Mouse (Mus musculus): ENCODE measurements at regions not wholly inside any gene's neighbourhood (a gene's known extent, or its start where the extent isn't known, plus 50 kb on each side); places are given as distances from the start of the nearest gene placed in this dataset.

- TF ChIP-seq CTCF (IDR thresholded peaks at IDR 0.05; ENCODE audit: low read depth) (no peak), EP300 (IDR thresholded peaks at IDR 0.05; ENCODE audit: low read depth) (no peak)
These were observed 403.7 kb upstream of the Adamts16 start for GRCm38 (mm10) chr13:71245326-71245725.
